Mouse (Mus musculus) left cerebral cortex, postnatal 10 days (tissue): ENCODE data around the gene Kcnq1. TPM values are rescaled to one million over a fixed set of nuclear protein-coding genes. Genes with fewer than 3 reads are reported as not detected.

Experiments
- DNase-seq, 2 experiments: peaks; one replicate each; pipeline ENCODE4 v3.0.0; 2021 to 2022; ENCODE audit warnings: low spot score in 2 of 2, mixed read lengths in 1 of 2; ENCODE audit errors: extremely low spot score in 1 of 2
- intact Hi-C: fragments of 180-260 bp; cut with DNase I; formaldehyde crosslinking; loops from one replicate; pipeline ENCODE4 v1.15.1; 2025
- total RNA-seq, 2 experiments: library from RNA; stranded (reverse); gene quantifications; 2 replicates each; pipeline ENCODE4 v1.2.3; 2021

The Kcnq1 gene
- total RNA-seq, 2 experiments from 2014 or later = 1.4 to 2.1 TPM

DNA sequence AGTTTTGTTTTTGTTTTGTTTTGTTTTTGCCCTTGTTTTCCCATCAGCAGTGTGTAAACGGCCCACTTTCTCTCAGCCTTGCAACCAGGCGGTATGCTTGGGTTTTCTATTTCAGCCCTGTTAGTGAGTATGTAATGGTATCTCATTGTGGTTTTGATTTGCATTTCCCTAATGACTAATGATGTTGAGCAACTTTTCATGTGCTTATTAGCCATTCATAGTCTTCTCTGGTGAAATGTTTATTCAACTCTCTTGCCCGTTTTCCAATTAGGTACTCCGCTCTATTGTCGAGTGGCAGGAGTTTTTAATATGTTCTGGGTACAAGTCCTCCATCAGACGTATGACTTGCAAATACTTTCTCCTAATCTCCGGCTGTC lies 262.1 kb downstream of the Kcnq1 start:
- DNase-seq = no peak
- intact Hi-C loops = no loop called here

DNA sequence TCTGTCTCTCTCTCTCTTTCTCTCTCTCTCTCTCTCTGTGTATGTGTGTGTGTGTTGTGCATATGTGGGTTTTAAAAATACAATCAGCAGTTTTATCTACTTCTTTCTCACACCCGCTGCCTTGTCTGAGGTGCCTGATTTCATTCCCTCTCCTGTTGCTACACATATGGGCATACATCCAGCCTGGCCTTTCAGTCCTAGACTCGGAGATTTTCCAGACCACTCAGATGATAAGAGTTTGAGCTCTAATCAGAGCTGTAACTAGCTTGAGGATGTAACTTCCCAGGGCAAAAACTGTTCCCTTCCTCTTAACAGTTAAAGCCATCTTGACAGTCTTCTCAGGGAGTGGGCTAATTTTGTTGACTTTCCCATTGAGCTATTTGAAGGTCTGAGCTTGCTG lies 265.2 kb downstream of the Kcnq1 start:
- DNase-seq = no peak
- intact Hi-C loops = no loop called here

DNA sequence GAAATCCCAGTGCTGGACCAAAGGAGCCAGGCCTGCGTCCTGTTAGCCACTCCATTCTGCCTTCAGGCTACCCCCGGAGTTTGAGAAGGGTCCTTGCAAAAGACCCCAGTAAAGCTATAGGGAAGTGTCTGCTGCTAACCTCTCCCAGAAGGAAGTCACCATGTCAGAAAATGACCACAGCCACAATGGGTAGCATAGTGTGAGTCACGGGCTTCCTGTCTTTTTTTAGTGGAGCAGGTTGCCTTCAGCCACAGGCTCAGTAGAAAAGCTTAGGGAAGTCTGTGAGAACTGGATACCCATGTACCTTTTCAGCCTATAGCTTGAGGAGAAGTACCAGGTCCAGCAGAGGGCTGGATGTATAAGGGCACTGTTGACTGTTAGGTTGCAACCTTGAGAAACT lies 267.1 kb downstream of the Kcnq1 start:
- no peak for DNase-seq
- intact Hi-C loops = no loop called here

GRCm38 (mm10) chr7:143375945-143376344 lies 269.8 kb downstream of the Kcnq1 start:
- DNase-seq = peak in 1 of 2 experiments; percentile 53
- intact Hi-C loops = no loop called here

- intact Hi-C loops = no loop called here
- no peak for DNase-seq
Measured at GRCm38 (mm10) chr7:143380466-143381073, 274.4 kb downstream of the Kcnq1 start.

DNA sequence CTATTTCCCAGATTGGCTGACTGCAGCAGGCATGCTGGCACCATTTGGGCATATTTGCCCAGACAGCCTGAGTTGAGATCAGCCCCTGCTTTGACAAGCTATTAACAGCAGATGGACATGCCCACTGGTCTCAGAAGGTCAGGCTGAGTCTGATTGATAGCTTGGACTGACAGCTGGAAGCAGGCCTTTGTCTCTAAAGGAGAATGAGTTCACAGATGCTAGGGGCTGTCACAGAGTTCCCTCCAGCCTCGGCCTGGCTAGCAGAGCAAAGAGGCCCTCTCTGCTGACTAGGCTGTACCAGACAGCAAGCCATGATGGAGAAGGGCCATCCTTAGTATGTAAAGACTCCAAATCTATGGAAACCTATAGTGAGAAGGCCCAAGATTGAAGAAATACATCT lies 280.5 kb downstream of the Kcnq1 start:
- intact Hi-C loops = no loop called here
- no peak for DNase-seq

GRCm38 (mm10) chr7:143388783-143389695 lies 282.9 kb downstream of the Kcnq1 start:
- DNase-seq = peak in 1 of 2 experiments; percentile 53

GRCm38 (mm10) chr7:143389860-143390259 lies 283.7 kb downstream of the Kcnq1 start:
- intact Hi-C loops = no loop called here
- DNase-seq = no peak

More at GRCm38 (mm10) chr7:143388783-143389695, 282.9 kb downstream of the Kcnq1 start:
- intact Hi-C loops = no loop called here

DNA sequence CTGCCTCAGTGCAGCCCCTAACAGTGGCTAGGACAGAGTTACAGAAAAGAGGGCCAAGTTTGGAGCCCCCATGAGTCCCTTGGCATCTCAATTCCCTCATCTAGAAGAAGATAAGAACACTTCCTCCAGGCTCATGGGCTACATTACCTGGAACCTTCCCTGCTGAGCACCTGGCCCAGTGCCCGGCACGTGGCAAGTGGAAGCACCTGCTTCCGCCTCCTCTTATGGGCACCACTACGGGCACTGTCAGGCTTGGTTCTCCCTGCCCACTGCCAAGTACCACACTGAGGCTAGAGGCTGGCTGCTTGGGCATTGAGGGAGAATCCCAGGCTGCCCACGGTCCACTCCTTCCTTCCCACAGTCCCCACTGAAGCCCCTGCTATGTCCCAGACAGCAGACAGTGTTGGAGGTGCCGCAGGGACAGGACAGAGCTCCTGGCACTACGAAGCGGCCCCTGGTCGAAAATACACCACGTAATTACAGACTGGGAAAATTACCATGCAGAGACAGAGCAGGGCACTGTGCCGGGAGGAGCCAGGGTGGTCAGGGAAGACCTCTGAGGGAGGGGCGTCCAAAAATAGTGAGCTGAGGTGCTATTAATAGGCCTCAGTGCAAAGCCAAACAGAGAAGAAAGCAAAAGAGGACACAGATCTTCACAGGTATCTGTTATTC lies 284.3 kb downstream of the Kcnq1 start:
- intact Hi-C loops = no loop called here
- DNase-seq = no peak

- intact Hi-C loops = no loop called here
- no peak for DNase-seq
Measured at GRCm38 (mm10) chr7:143395113-143395563, 289.0 kb downstream of the Kcnq1 start.

DNA sequence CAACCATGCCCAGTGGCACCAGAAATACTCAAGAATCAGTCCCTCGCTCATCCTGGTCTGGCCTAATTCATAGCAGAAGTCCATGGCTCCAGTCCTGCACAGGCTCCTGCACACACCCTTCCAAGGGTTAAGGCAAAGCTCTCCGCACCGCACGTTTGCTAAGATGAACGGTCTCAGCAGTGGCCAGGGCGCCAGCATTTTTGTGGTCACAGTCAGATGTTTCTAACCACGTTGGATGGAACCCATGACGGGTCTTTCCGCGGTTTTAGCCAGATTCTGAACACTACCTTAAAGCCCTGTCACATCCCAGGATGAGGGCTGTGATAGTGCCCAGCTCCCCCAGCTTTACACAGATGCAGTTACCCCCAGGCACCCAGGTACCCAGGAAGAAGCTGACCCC lies 293.6 kb downstream of the Kcnq1 start:
- DNase-seq = no peak
- intact Hi-C loops = no loop called here

DNA sequence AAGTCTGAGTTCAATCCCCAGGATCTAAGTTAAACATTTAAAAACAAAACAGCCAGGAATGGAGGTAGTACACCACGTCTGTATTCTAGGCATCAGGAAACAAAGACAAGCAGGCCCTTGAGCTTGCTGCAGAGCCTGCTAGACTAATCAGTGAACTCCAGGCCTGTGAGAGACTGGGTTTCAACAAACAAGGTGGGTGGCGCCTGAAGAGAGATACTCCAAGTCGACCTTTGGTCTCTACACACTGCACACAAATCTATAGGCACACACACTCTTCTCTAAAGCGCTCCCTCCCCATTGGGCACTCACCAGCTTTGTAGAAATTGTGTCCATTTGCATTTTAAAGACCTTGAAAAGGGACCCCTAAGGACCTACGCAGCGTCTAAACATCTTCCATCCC lies 294.4 kb downstream of the Kcnq1 start:
- intact Hi-C loops = no loop called here
- DNase-seq = no peak

- DNase-seq = no peak
Measured at GRCm38 (mm10) chr7:143401429-143402016, 295.4 kb downstream of the Kcnq1 start.

DNA sequence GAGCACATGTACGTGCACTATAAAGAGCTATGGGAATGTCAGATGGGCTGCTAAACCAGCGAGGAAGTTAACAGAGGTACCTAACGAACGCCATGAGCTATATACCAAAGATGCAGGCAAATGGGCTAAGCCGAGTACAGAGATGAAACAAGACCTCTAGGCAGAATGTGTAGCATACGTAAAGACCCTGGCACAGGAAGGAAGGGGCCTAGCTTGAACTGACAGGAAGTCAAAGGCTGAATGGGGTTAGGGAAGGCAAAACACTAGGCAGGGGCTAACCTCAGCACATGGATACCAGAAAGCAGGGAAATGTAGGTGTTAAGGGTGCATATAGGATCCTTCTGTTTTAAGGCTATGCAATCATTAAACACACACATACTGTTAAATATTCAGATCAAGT lies 298.1 kb downstream of the Kcnq1 start:
- intact Hi-C loops = no loop called here

More at GRCm38 (mm10) chr7:143401429-143402016, 295.4 kb downstream of the Kcnq1 start:
- intact Hi-C loops = no loop called here

DNA sequence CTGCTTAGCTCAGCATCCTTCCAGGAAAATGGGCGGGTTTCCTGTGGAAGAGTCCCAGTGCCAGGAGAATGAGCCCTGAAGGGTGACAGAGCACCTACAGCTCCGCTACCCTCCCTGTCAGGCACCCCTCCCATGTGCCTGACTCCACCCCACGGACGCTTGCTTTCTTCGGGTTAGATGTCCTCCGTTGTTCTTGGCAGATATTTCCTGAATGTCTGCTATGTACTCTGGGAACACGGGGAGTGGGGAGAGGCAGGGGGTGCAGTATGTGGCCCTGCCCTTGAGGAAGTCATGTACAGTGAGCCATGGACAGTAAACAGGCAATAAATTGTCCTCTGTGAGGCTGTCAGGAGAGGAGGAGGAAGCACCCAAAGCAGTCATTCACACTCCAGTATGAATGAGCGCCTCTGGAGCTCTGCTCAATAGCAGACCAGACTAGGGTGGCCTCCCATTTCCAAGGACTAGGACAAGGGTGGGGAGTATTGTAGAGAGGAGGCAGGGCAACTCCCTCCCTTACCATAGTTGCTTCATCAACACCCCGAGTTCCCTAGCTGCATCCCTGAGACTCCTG lies 301.9 kb downstream of the Kcnq1 start:
- intact Hi-C loops = no loop called here
- no peak for DNase-seq

More for the DNA sequence above, 298.1 kb downstream of the Kcnq1 start:
- no peak for DNase-seq

DNA sequence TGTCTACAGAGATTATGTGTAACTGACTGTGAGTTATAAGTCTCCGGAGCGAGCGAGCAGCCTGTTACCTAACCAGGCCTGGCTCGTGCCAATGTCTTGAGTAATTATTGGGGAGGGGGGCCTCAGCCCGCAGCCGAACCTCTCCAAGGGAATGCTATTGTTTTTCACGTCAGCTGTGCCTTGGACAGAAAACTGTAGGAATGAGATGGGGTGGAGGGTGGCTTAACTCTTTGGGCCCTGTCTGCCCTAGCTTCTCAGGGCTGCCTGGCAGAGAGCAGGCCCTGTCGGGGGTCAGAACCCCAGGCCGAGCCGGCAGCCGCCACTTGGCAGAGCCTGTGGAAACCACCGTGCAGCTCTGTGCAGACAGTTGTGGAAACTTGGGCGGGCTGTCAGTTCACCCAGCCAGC lies 302.5 kb downstream of the Kcnq1 start:
- DNase-seq = no peak
- intact Hi-C loops = no loop called here

DNA sequence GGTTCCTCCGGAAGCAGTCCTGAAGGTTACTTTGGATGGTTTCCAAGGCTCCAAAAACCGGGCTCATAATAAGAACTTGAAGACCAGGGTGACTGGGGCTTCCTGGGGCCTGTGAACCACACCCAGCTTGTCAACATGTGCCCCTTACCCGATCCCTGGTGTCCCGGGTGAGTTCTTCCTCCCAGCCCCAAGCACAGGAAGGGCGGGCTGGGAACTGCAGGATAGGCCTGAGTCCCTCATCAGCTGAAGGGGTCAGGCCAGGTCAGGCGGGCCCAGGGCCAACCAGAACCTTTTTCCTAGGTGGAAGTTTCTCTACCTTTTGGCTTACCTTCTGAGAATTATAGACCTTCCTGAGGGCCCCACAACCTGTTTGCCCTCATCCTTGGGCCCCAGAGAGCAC lies 306.4 kb downstream of the Kcnq1 start:
- intact Hi-C loops = no loop called here

DNA sequence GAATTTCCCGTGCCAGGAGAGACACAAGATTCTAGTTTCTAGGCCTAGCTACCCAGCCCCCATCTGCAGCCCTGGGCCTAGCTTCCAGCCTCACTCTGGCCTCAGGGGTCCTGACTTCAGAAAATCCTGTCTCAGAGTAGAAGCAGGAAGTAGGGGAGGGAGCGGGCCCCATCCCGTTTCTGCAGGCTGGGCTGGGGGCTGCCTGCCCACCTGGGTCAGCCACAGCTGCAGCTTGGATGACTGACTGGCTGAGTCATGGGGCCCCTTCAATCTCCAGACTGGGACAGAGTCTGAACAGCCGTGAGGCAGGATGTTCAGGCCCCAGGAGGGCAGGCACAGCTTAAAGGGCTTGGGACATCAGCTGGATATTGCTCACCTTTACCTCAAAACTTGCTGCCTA lies 308.9 kb downstream of the Kcnq1 start:
- intact Hi-C loops = no loop called here
- no peak for DNase-seq

More for the DNA sequence above, 306.4 kb downstream of the Kcnq1 start:
- DNase-seq = no peak

DNA sequence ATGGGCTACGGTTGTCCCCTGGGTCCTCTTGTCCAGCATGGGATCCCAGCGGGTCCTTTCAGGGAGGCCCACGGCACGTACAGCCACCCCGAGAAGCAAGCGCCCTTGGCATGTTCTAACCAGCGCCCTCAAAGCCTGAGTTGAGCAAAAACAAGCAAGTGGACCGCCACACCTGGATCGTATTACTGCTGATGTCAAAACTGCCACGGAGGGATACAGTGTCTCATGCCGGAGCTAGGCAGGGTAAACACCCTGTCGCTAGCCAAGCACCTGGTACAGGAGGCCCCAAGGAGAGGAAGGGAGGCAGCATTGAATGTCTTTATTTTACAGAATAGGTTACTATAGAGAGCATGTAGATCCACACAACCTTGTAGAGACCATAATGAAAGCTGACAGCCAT lies 310.2 kb downstream of the Kcnq1 start:
- DNase-seq = no peak
- intact Hi-C loops = no loop called here
